Mouse (Mus musculus): ENCODE measurements around the gene Gm9602.
"Not testable (repeated sequence)": the region's sequence is repeated elsewhere in the genome, so short reads cannot be mapped to it uniquely, and the experiment has no call there.

Gene Gm9602

DNA sequence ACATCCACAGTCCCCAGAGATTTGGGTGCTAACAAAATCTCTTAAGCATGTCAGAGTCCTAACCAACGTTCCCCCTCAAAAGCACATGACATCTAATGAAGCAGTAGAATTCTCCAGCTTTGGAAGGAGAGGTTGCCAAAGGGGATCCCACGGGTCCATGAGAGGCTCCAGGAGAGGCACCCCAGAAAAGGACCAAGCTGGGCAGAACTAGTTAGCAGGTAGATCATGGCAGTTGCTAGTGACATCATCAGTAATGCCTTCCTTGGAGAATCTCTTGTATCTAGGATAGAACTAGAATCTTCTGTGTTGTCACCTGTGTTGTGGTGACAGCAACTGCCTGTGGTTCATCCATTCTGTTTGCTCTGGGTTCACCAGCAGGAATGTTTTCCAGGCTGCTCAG lies at the start of gene Gm9602:
Gene Gm9602, plus strand, starts transcription at position 301 of the 400 bp plus-strand sequence.
- not testable (repeated sequence) for DNase-seq

- not testable (repeated sequence) for DNase-seq
Observed at GRCm38 (mm10) chr14:4806421-4806820, 30.3 kb downstream of the Gm9602 start.

GRCm38 (mm10) chr14:4821950-4822349 lies 45.8 kb downstream of the Gm9602 start:
- not testable (repeated sequence) for DNase-seq
